Mouse (Mus musculus): Measurements from ENCODE around the gene Zfp51. TPM values are rescaled to one million over a fixed set of nuclear protein-coding genes. Genes with fewer than 3 reads are reported as not detected.

The Zfp51 gene
- polyA plus RNA-seq, 1 experiment from 2014 or later: 11.6 TPM

GRCm38 (mm10) chr17:21489500-21490001, 39.4 kb downstream of the Zfp51 start:
- peak overlapping the region; percentile 77 for H3K9ac ChIP-seq (ENCODE audit: low read length)
- peaks cover 0 to 5% of the 10 kb centered on the region in 2 experiments; a peak in 2 of 4 replicates for H3K4me1 ChIP-seq (ENCODE audit: control insufficient read depth in 2 of 2, insufficient read depth in 2 of 2, low read length in 2 of 2)
- H3K9me3 ChIP-seq (ENCODE audit: control insufficient read depth, low read length): no peaks in the 10 kb centered on the region
- H3K27ac ChIP-seq (replicated peaks in 1 of 2; ENCODE audit: control insufficient read depth in 1 of 2, insufficient read depth in 1 of 2, low read depth in 2 of 2, low read length in 2 of 2): no peak overlapping the region
- WGBS: 8% methylated on average over 8 of the region's 8 CpGs
- H3K4me3 ChIP-seq (ENCODE audit: control insufficient read depth in 1 of 2, insufficient read depth in 1 of 2, low read depth in 1 of 2, low read length in 2 of 2): peak overlapping the region; percentile 71 to 91
- peak overlapping the region; percentile 64 for H3K4me2 ChIP-seq (ENCODE audit: low read length)
- H3K36me3 ChIP-seq (ENCODE audit: control insufficient read depth, insufficient read depth, low read length): peaks cover 11% of the 10 kb centered on the region; the same call in 1 of the 2 replicates
- ATAC-seq (ENCODE audit: insufficient number of reproducible peaks, insufficient read depth, low FRiP score, low read depth): no peak
- no peaks in the 10 kb centered on the region for H3K27me3 ChIP-seq (ENCODE audit: control insufficient read depth, insufficient read depth, low read length)

GRCm38 (mm10) chr17:21501365-21501764, 51.2 kb downstream of the Zfp51 start:
- Histone ChIP-seq H3K4me2 (ENCODE audit: low read length) (no peak overlapping the region), H3K36me3 (ENCODE audit: control insufficient read depth, insufficient read depth, low read length) (peaks cover 9% of the 10 kb centered on the region; the same call in 1 of the 2 replicates), H3K4me1 (ENCODE audit: control insufficient read depth in 2 of 2, insufficient read depth in 2 of 2, low read length in 2 of 2) (no peaks in the 10 kb centered on the region), H3K27me3 (ENCODE audit: control insufficient read depth, insufficient read depth, low read length) (no peaks in the 10 kb centered on the region), H3K27ac (replicated peaks in 1 of 2; ENCODE audit: control insufficient read depth in 1 of 2, insufficient read depth in 1 of 2, low read depth in 2 of 2, low read length in 2 of 2) (no peak overlapping the region), H3K9me3 (ENCODE audit: control insufficient read depth, low read length) (no peaks in the 10 kb centered on the region), H3K4me3 (ENCODE audit: control insufficient read depth in 1 of 2, insufficient read depth in 1 of 2, low read depth in 1 of 2, low read length in 2 of 2) (no peak overlapping the region), H3K9ac (ENCODE audit: low read length) (no peak overlapping the region)
- WGBS: 56% methylated on average over 1 of the region's 1 CpGs
- ATAC-seq (ENCODE audit: insufficient number of reproducible peaks, insufficient read depth, low FRiP score, low read depth): no peak

GRCm38 (mm10) chr17:21504524-21504923, 54.4 kb downstream of the Zfp51 start:
- H3K4me3 ChIP-seq (ENCODE audit: control insufficient read depth in 1 of 2, insufficient read depth in 1 of 2, low read depth in 1 of 2, low read length in 2 of 2): no peak overlapping the region
- WGBS: 96% methylated on average over 1 of the region's 1 CpGs
- H3K4me2 ChIP-seq (ENCODE audit: low read length): no peak overlapping the region
- H3K9me3 ChIP-seq (ENCODE audit: control insufficient read depth, low read length): no peaks in the 10 kb centered on the region
- H3K9ac ChIP-seq (ENCODE audit: low read length): no peak overlapping the region
- ATAC-seq (ENCODE audit: insufficient number of reproducible peaks, insufficient read depth, low FRiP score, low read depth): no peak
- H3K27me3 ChIP-seq (ENCODE audit: control insufficient read depth, insufficient read depth, low read length): no peaks in the 10 kb centered on the region
- H3K4me1 ChIP-seq (ENCODE audit: control insufficient read depth in 2 of 2, insufficient read depth in 2 of 2, low read length in 2 of 2): no peaks in the 10 kb centered on the region
- no peak overlapping the region for H3K27ac ChIP-seq (replicated peaks in 1 of 2; ENCODE audit: control insufficient read depth in 1 of 2, insufficient read depth in 1 of 2, low read depth in 2 of 2, low read length in 2 of 2)
- H3K36me3 ChIP-seq (ENCODE audit: control insufficient read depth, insufficient read depth, low read length): peaks cover 25% of the 10 kb centered on the region

GRCm38 (mm10) chr17:21506258-21506657, 56.1 kb downstream of the Zfp51 start:
- H3K27ac ChIP-seq (replicated peaks in 1 of 2; ENCODE audit: control insufficient read depth in 1 of 2, insufficient read depth in 1 of 2, low read depth in 2 of 2, low read length in 2 of 2): no peak overlapping the region
- no peaks in the 10 kb centered on the region for H3K27me3 ChIP-seq (ENCODE audit: control insufficient read depth, insufficient read depth, low read length)
- ATAC-seq (ENCODE audit: insufficient number of reproducible peaks, insufficient read depth, low FRiP score, low read depth): no peak
- no peaks in the 10 kb centered on the region for H3K9me3 ChIP-seq (ENCODE audit: control insufficient read depth, low read length)
- H3K4me1 ChIP-seq (ENCODE audit: control insufficient read depth in 2 of 2, insufficient read depth in 2 of 2, low read length in 2 of 2): no peaks in the 10 kb centered on the region
- peaks cover 26% of the 10 kb centered on the region for H3K36me3 ChIP-seq (ENCODE audit: control insufficient read depth, insufficient read depth, low read length)
- no peak overlapping the region for H3K4me2 ChIP-seq (ENCODE audit: low read length)
- 95% methylated on average over 3 of the region's 3 CpGs for WGBS
- H3K4me3 ChIP-seq (ENCODE audit: control insufficient read depth in 1 of 2, insufficient read depth in 1 of 2, low read depth in 1 of 2, low read length in 2 of 2): no peak overlapping the region
- no peak overlapping the region for H3K9ac ChIP-seq (ENCODE audit: low read length)

GRCm38 (mm10) chr17:21509756-21510155, 59.6 kb downstream of the Zfp51 start:
- H3K4me3 ChIP-seq (ENCODE audit: control insufficient read depth in 1 of 2, insufficient read depth in 1 of 2, low read depth in 1 of 2, low read length in 2 of 2): no peak overlapping the region
- no peaks in the 10 kb centered on the region for H3K27me3 ChIP-seq (ENCODE audit: control insufficient read depth, insufficient read depth, low read length)
- ATAC-seq (ENCODE audit: insufficient number of reproducible peaks, insufficient read depth, low FRiP score, low read depth): no peak
- H3K4me1 ChIP-seq (ENCODE audit: control insufficient read depth in 2 of 2, insufficient read depth in 2 of 2, low read length in 2 of 2): no peaks in the 10 kb centered on the region
- no peak overlapping the region for H3K9ac ChIP-seq (ENCODE audit: low read length)
- no peak overlapping the region for H3K27ac ChIP-seq (replicated peaks in 1 of 2; ENCODE audit: control insufficient read depth in 1 of 2, insufficient read depth in 1 of 2, low read depth in 2 of 2, low read length in 2 of 2)
- no peak overlapping the region for H3K4me2 ChIP-seq (ENCODE audit: low read length)
- no peaks in the 10 kb centered on the region for H3K9me3 ChIP-seq (ENCODE audit: control insufficient read depth, low read length)
- peaks cover 26% of the 10 kb centered on the region for H3K36me3 ChIP-seq (ENCODE audit: control insufficient read depth, insufficient read depth, low read length)

Other genes with a start within 250 kb of the Zfp51 start
- gene Vmn1r234, start 224.3 kb upstream of the Zfp51 start, polyA plus RNA-seq (2014; fragmentation: Nextera tagmentation; extraction: Ambion mirVana): not detected in 2 replicates
- gene Vmn1r235, start 194.0 kb upstream of the Zfp51 start, polyA plus RNA-seq (2014; fragmentation: Nextera tagmentation; extraction: Ambion mirVana): not detected in 2 replicates
- gene Vmn1r236, start 167.4 kb upstream of the Zfp51 start, polyA plus RNA-seq (2014; fragmentation: Nextera tagmentation; extraction: Ambion mirVana): not detected in 2 replicates
- gene Vmn1r237, start 138.5 kb upstream of the Zfp51 start, polyA plus RNA-seq (2014; fragmentation: Nextera tagmentation; extraction: Ambion mirVana): not detected in 2 replicates
- gene Zfp677, start 66.6 kb upstream of the Zfp51 start, polyA plus RNA-seq (2014; fragmentation: Nextera tagmentation; extraction: Ambion mirVana): 2.1 and 2.5 TPM in 2 replicates
- gene Zfp54, start 27.1 kb upstream of the Zfp51 start, polyA plus RNA-seq (2014; fragmentation: Nextera tagmentation; extraction: Ambion mirVana): 3.4 and 4.0 TPM in 2 replicates
- gene Zfp53, start 38.6 kb downstream of the Zfp51 start, polyA plus RNA-seq (2014; fragmentation: Nextera tagmentation; extraction: Ambion mirVana): 5.3 and 5.5 TPM in 2 replicates
- 3.8 and 4.0 TPM in 2 replicates for gene Zfp52, start 85.2 kb downstream of the Zfp51 start, polyA plus RNA-seq (2014; fragmentation: Nextera tagmentation; extraction: Ambion mirVana)
- 14.7 and 14.8 TPM in 2 replicates for gene Zfp948, start 116.6 kb downstream of the Zfp51 start, polyA plus RNA-seq (2014; fragmentation: Nextera tagmentation; extraction: Ambion mirVana)
- gene Zfp983, start 200.2 kb downstream of the Zfp51 start, polyA plus RNA-seq (2014; fragmentation: Nextera tagmentation; extraction: Ambion mirVana): 2.7 and 4.1 TPM in 2 replicates
- 3.5 and 6.7 TPM in 2 replicates for gene Gm10226, start 241.5 kb downstream of the Zfp51 start, polyA plus RNA-seq (2014; fragmentation: Nextera tagmentation; extraction: Ambion mirVana)